Comparison of ENCODE assay signal across 8 mouse cellular contexts in genomic region chr13:67172991-67173722, GRCm38 (mm10). TPM values are rescaled to one million over a fixed set of nuclear protein-coding genes. Genes with fewer than 3 reads are reported as not detected.
DNase-seq lines count a peak whose midpoint lies in the region; ATAC-seq and TF ChIP-seq lines count a peak whose summit lies in the region.
"Not testable (repeated sequence)": the region's sequence is repeated elsewhere in the genome, so short reads cannot be mapped to it uniquely, and the experiment has no call there.

TSS of gene Rsl1 (plus strand) at chr13:67173182.

- H3K9ac ChIP-seq in hindbrain, embryonic 16.5 days (ENCODE audit: low read depth, low read length) = peak within 1 kb of the TSS; percentile 73

- H3K36me3 ChIP-seq in hindbrain, embryonic 16.5 days (ENCODE audit: control insufficient read depth, insufficient read depth, low read length) = not testable (repeated sequence)

- H3K27ac ChIP-seq in gastrocnemius, adult 2 months = peak within 1 kb of the TSS; percentile 83
- peak within 1 kb of the TSS; percentile 20 for H3K27ac ChIP-seq in hindbrain, embryonic 16.5 days (ENCODE audit: low read depth, low read length)

- DNase-seq in WW6 (ENCODE audit: low read depth, low spot score) = peak; percentile 61
- peak; percentile 71 for DNase-seq in gastrocnemius, adult 2 months
- peak; percentile 71 to 78 for DNase-seq in left cerebral cortex, adult 18-20 months (ENCODE audit: low spot score in 2 of 2)
- peak; percentile 77 to 83 for DNase-seq in lung, postnatal 4 days
- DNase-seq in retina, postnatal 1 day = peak; percentile 77
- DNase-seq in thymus, postnatal 4 days = peak; percentile 76

- H3K4me1 ChIP-seq in hindbrain, embryonic 16.5 days (ENCODE audit: control insufficient read depth, insufficient read depth, low read depth, low read length) = not testable (repeated sequence)

- TF ChIP-seq CTCF in gastrocnemius, adult 2 months (IDR thresholded peaks at IDR 0.05) = not testable (repeated sequence)

- H3K4me3 ChIP-seq in gastrocnemius, adult 2 months = peak within 1 kb of the TSS; percentile 78
- H3K4me3 ChIP-seq in hindbrain, embryonic 16.5 days (ENCODE audit: low read length) = peak within 1 kb of the TSS; percentile 61

- 1% methylated on average over 16 of the region's 17 CpGs for WGBS in hindbrain, embryonic 16.5 days

- intact Hi-C loops in gastrocnemius, adult 2 months (cut with DNase I) = loop anchor here (10.0 kb wide), 2 partner anchors 48 to 222 kb away; partner anchors contain the start of genes Zfp429 and Zfp759

- H3K4me2 ChIP-seq in hindbrain, embryonic 16.5 days (ENCODE audit: low read length) = peak within 1 kb of the TSS; percentile 63

- not testable (repeated sequence) for H3K9me3 ChIP-seq in hindbrain, embryonic 16.5 days (ENCODE audit: control insufficient read depth, low read length)

- not testable (repeated sequence) for H3K27me3 ChIP-seq in hindbrain, embryonic 16.5 days (replicated peaks; ENCODE audit: control insufficient read depth, insufficient read depth, low read length)

- peak; percentile 99 for ATAC-seq in common myeloid progenitor, adult 5-6 weeks (replicated peaks; ENCODE audit: low read depth, poor library complexity, severe bottlenecking)
- peak; percentile 99 for ATAC-seq in hindbrain, embryonic 16.5 days

RNA-seq across cellular contexts. Expression of gene Rsl1, which starts in this region (rescaled TPM):
- total RNA-seq in common myeloid progenitor, adult 5-6 weeks (2017) = 10.5 and 15.2 TPM in 2 replicates
- 1 to 10 TPM; 1.5 to 2.0 TPM for total RNA-seq in gastrocnemius, adult 2 months (2021)
- polyA plus RNA-seq in hindbrain, embryonic 16.5 days (2015; fragmentation: Nextera tagmentation; extraction: Ambion mirVana) = 6.3 and 6.4 TPM in 2 replicates
- total RNA-seq in left cerebral cortex, adult 18-20 months (2021) = 1 to 10 TPM; 4.3 to 5.5 TPM

Comparison
In these comparisons a context has a peak if more than half of its experiments do, and no peak if none do; other contexts are left out.
1. Peak in every context shown above with its lines: DNase-seq, ATAC-seq, H3K4me3 ChIP-seq and H3K27ac ChIP-seq.